Mouse (Mus musculus) heart, postnatal 0 days (tissue): Measurements from ENCODE around the gene St8sia2.

Experiments used
- CTCF ChIP-seq: IDR thresholded peaks from 2 replicates; pipeline ENCODE4 v1.5.1; 2016; ENCODE audit warnings: antibody characterized with exemption, control low read depth, low read depth
- EP300 ChIP-seq: IDR thresholded peaks from 2 replicates; pipeline ENCODE4 v1.6.1; 2016; ENCODE audit warnings: antibody characterized with exemption, low read depth

GRCm38 (mm10) chr7:73894506-73894905 lies 119.0 kb downstream of the St8sia2 start:
- no peak for TF ChIP-seq CTCF
- TF ChIP-seq EP300: no peak
